Mouse (Mus musculus): ENCODE measurements around the gene Gm20388. TPM values are rescaled to one million over a fixed set of nuclear protein-coding genes. Genes with fewer than 3 reads are reported as not detected.

Gm20388 gene
- polyA plus RNA-seq, 1 experiment from 2014 or later: not detected

DNA sequence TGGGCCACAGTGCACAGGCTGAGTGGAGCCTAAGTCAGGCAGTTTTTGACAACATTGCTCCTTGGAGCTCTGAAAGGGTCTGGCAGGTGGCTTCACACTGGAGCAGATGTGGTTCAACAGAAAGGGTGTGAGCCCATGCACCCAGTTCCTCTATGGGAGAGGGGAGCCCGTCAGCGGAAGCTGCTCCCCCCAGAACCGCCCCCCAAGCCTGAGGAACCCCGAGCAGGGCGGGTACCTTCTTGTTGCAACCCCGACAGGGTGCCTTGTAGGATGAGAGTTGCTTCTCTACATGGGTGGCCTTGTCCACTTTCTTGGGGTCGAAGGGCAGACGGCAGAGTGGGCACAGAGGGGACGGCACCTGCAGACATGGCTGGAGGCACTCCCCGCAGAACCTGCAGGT, 2559.3 kb downstream of the Gm20388 start:
- H3K9ac ChIP-seq (ENCODE audit: low read depth, low read length): no peak overlapping the region
- H3K9me3 ChIP-seq (ENCODE audit: control insufficient read depth): no peaks in the 10 kb centered on the region
- no peaks in the 10 kb centered on the region for H3K4me1 ChIP-seq (replicated peaks; ENCODE audit: control insufficient read depth, insufficient read depth, low read length)
- peaks cover 46% of the 10 kb centered on the region for H3K36me3 ChIP-seq (ENCODE audit: control insufficient read depth, insufficient read depth)
- no peak overlapping the region for H3K27ac ChIP-seq (ENCODE audit: low read depth, low read length)
- TF ChIP-seq CTCF (IDR thresholded peaks at IDR 0.05; ENCODE audit: low read depth): no peak
- no peak for ATAC-seq
- WGBS: 86% methylated on average over 10 of the region's 10 CpGs
- H3K27me3 ChIP-seq (replicated peaks; ENCODE audit: control insufficient read depth, insufficient read depth, low read length): no peaks in the 10 kb centered on the region
- no peak overlapping the region for H3K4me3 ChIP-seq (ENCODE audit: low read depth, low read length)
- H3K4me2 ChIP-seq (replicated peaks; ENCODE audit: low read depth): no peak overlapping the region

DNA sequence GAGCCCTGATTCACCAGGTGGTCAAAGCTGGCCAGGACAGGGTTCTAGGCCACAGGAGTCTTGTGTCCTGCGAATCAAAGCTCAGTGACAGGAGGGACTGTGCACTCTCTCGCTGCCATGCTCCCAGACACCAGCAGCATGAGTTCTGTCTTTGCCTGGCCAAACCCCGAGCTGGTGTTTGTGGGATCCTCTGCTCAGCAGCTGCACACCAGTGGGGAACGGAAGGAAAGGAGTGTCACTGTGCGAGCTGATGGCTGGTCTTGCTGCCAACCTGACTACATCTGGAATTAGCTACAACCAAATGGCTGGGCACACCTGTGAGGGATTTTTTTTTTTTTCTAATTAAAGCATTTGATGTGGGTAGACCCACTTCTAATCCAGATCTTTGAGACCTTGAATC, 2560.1 kb downstream of the Gm20388 start:
- H3K4me3 ChIP-seq (ENCODE audit: low read depth, low read length): no peak overlapping the region
- peaks cover 43% of the 10 kb centered on the region for H3K36me3 ChIP-seq (ENCODE audit: control insufficient read depth, insufficient read depth)
- no peaks in the 10 kb centered on the region for H3K27me3 ChIP-seq (replicated peaks; ENCODE audit: control insufficient read depth, insufficient read depth, low read length)
- H3K4me1 ChIP-seq (replicated peaks; ENCODE audit: control insufficient read depth, insufficient read depth, low read length): no peaks in the 10 kb centered on the region
- no peak overlapping the region for H3K9ac ChIP-seq (ENCODE audit: low read depth, low read length)
- H3K4me2 ChIP-seq (replicated peaks; ENCODE audit: low read depth): no peak overlapping the region
- ATAC-seq: no peak
- no peaks in the 10 kb centered on the region for H3K9me3 ChIP-seq (ENCODE audit: control insufficient read depth)
- no peak for TF ChIP-seq CTCF (IDR thresholded peaks at IDR 0.05; ENCODE audit: low read depth)
- no peak overlapping the region for H3K27ac ChIP-seq (ENCODE audit: low read depth, low read length)
- 87% methylated on average over 5 of the region's 5 CpGs for WGBS

DNA sequence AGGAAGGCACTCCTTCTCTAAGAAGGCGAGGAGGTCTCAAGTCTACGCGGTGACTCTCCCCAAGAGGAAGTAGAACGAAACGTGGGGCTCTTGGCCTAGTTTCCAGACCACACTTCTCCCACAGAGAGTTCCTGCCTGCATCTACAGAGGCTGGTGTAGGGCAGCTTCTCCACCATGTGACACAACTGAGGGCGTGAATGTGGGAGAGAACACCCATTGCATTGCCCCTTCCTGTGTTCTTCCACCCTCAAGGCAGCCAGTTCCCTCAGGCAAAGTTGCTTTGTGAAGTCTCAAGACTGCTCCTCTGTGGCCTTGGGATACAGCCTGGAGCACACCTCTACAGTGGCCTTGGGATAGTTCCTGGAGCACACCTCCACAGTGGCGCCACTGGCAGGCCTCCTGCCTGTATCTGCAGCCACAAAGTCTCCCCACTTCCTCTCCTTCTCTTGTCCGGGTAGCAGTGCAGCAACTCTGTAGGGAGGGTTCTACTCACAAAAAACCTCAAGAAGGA, 2563.3 kb downstream of the Gm20388 start:
- no peak overlapping the region for H3K4me3 ChIP-seq (ENCODE audit: low read depth, low read length)

DNA sequence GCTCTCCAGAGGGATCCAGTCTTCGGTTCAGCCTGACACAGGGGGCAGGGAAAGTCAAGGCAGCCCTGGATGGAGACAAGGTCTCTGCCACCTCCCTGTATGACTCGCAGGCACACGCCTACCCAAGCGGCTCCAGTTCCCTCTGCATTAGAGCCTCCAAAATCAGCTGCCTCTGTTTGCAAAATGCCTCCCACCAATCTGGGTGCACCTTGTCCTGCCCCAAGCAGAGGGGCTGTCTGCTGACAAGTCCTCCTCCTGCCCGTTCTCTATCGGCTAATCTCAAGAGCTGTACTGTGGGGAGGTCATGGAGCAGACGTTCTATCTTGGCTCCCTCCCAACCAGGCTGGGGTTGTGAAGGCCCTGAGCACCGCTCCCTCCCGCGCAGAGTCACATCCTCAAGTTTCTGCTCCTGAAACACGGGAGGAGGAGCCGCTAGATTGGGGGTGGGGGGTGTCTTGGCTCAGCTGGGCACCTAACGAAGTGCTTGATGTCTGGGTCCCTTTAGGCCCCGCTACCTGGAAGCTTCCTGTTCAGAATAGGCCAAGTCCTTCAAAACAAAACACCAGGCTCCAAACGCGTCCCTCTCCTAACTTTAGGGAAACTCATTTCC, 2564.4 kb downstream of the Gm20388 start:
- WGBS: 6% methylated on average over 16 of the region's 16 CpGs
- peak; percentile 19; the same call in 1 of the 2 replicates for ATAC-seq
- Histone ChIP-seq H3K9me3 (ENCODE audit: control insufficient read depth) (no peaks in the 10 kb centered on the region), H3K27me3 (replicated peaks; ENCODE audit: control insufficient read depth, insufficient read depth, low read length) (no peaks in the 10 kb centered on the region), H3K4me3 (ENCODE audit: low read depth, low read length) (peak overlapping the region; percentile 84), H3K4me1 (replicated peaks; ENCODE audit: control insufficient read depth, insufficient read depth, low read length) (no peaks in the 10 kb centered on the region), H3K4me2 (replicated peaks; ENCODE audit: low read depth) (peak overlapping the region; percentile 93), H3K36me3 (ENCODE audit: control insufficient read depth, insufficient read depth) (peaks cover 21% of the 10 kb centered on the region; the same call in 1 of the 2 replicates), H3K27ac (ENCODE audit: low read depth, low read length) (no peak overlapping the region; the same call in 1 of the 2 replicates), H3K9ac (ENCODE audit: low read depth, low read length) (peak overlapping the region; percentile 72)
- TF ChIP-seq CTCF (IDR thresholded peaks at IDR 0.05; ENCODE audit: low read depth): no peak

More for the DNA sequence above, 2563.3 kb downstream of the Gm20388 start:
- Histone ChIP-seq H3K4me1 (replicated peaks; ENCODE audit: control insufficient read depth, insufficient read depth, low read length) (no peaks in the 10 kb centered on the region), H3K9me3 (ENCODE audit: control insufficient read depth) (no peaks in the 10 kb centered on the region), H3K4me2 (replicated peaks; ENCODE audit: low read depth) (no peak overlapping the region), H3K36me3 (ENCODE audit: control insufficient read depth, insufficient read depth) (peaks cover 17% of the 10 kb centered on the region; the same call in 1 of the 2 replicates), H3K9ac (ENCODE audit: low read depth, low read length) (no peak overlapping the region), H3K27me3 (replicated peaks; ENCODE audit: control insufficient read depth, insufficient read depth, low read length) (no peaks in the 10 kb centered on the region), H3K27ac (ENCODE audit: low read depth, low read length) (no peak overlapping the region)
- ATAC-seq: no peak
- 81% methylated on average over 8 of the region's 8 CpGs for WGBS
- no peak for TF ChIP-seq CTCF (IDR thresholded peaks at IDR 0.05; ENCODE audit: low read depth)

DNA sequence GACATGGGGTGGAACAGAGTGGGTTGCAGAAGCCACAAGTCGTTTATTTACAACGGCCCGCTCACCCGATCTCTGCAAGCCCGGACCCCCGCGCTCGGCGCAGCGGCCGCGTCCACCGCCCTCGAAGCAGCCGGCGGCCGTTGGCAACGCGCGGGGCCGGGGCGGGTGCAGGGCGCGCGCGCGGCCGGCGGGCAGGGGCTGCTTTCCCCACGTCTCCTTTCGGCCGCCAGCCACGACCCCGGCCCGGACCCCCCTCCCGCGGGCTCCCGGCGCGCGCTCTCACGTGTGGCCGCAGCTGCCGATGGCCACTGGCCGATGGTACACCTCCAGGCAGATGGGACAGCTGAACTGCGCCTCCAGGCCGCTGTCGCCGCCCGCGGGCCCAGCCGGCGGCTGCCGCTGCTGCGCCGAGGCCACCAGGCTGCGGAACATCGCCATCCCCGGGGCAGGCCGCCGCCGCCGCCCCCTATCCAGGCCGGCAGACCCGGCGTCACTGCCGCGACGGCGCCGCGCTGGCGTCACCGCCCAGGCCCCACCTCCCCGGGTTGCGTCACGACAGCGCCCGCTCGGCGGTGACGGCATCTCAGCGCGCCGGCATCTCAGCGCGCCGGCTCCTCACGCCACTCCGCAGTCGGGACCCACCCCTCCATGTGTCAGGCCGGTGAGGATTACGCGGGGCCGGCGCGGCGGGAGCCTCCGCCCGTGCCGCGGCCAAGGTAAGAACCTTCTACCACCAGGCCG, 2565.1 kb downstream of the Gm20388 start, which contains the start of the genes Rnf166 and Ctu2:
TSS of gene Rnf166 (minus strand) at position 485 of the 741 bp plus-strand sequence.
TSS of gene Ctu2 (plus strand) at position 564 of the 741 bp plus-strand sequence.
- Histone ChIP-seq H3K9ac (ENCODE audit: low read depth, low read length) (peak within 1 kb of the TSS; percentile 72), H3K4me3 (ENCODE audit: low read depth, low read length) (peak within 1 kb of the TSS; percentile 84), H3K4me1 (replicated peaks; ENCODE audit: control insufficient read depth, insufficient read depth, low read length) (no peaks in the 10 kb centered on the region), H3K27ac (ENCODE audit: low read depth, low read length) (peak within 1 kb of the TSS; percentile 52; the same call in 1 of the 2 replicates), H3K9me3 (ENCODE audit: control insufficient read depth) (no peaks in the 10 kb centered on the region), H3K36me3 (ENCODE audit: control insufficient read depth, insufficient read depth) (peaks cover 22% of the 10 kb centered on the region; the same call in 1 of the 2 replicates), H3K4me2 (replicated peaks; ENCODE audit: low read depth) (peak within 1 kb of the TSS; percentile 93), H3K27me3 (replicated peaks; ENCODE audit: control insufficient read depth, insufficient read depth, low read length) (no peaks in the 10 kb centered on the region)
- peak; percentile 90 for ATAC-seq
- WGBS: under 1% methylated on average over 97 of the region's 103 CpGs
- 0 out of 2 replicates have a peak, but pooled peaks have one; percentile 6 for TF ChIP-seq CTCF (IDR thresholded peaks at IDR 0.05; ENCODE audit: low read depth)

DNA sequence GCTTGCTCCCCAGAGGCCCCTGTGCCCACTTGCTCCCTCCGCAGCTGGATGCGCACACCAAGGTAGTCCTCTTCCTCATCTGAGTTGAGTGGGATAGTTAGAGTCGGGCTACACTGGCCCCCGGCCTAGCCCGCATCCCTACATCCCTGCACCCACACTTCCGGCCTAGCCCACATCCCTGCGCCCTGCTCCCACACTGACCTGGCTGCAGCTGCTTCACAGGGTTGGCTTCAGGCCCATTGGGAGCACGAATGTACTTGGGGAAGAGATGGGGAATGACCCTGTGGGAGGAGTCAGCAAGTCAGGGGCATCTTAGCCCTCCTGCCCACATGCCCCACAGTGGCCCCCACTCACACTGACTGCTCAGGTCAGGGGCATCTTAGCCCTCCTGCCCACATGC, 2571.8 kb downstream of the Gm20388 start:
- Histone ChIP-seq H3K27me3 (replicated peaks; ENCODE audit: control insufficient read depth, insufficient read depth, low read length) (no peaks in the 10 kb centered on the region), H3K4me3 (ENCODE audit: low read depth, low read length) (no peak overlapping the region), H3K9ac (ENCODE audit: low read depth, low read length) (no peak overlapping the region), H3K27ac (ENCODE audit: low read depth, low read length) (peak overlapping the region; percentile 35; the same call in 1 of the 2 replicates), H3K4me1 (replicated peaks; ENCODE audit: control insufficient read depth, insufficient read depth, low read length) (no peaks in the 10 kb centered on the region), H3K36me3 (ENCODE audit: control insufficient read depth, insufficient read depth) (peaks cover 81% of the 10 kb centered on the region), H3K4me2 (replicated peaks; ENCODE audit: low read depth) (no peak overlapping the region), H3K9me3 (ENCODE audit: control insufficient read depth) (no peaks in the 10 kb centered on the region)
- WGBS: 92% methylated on average over 8 of the region's 8 CpGs
- TF ChIP-seq CTCF (IDR thresholded peaks at IDR 0.05; ENCODE audit: low read depth): no peak
- no peak for ATAC-seq
